Mouse (Mus musculus): Measurements from ENCODE around the gene Cdk12.

- TF ChIP-seq GATA1 (IDR thresholded peaks at IDR 0.05; ENCODE audit: borderline replicate concordance, low read length) (no peak), FLI1 (IDR thresholded peaks at IDR 0.05; ENCODE audit: low read length) (no peak)
Measured at GRCm38 (mm10) chr11:98290906-98291305, 88.0 kb downstream of the Cdk12 start.
